Mouse (Mus musculus) C2C12 (cell line): ENCODE data around the gene Pfkl.

Experiments
- CTCF ChIP-seq: IDR thresholded peaks from one replicate; pipeline ENCODE4 v1.5.1; 2011; ENCODE audit not compliant: control insufficient read depth, insufficient read depth, insufficient read length
- FOSL1 ChIP-seq: IDR thresholded peaks from one replicate; pipeline ENCODE4 v1.8.0; 2011; ENCODE audit warnings: mild to moderate bottlenecking, low read length; ENCODE audit not compliant: poor library complexity, insufficient read depth, severe bottlenecking
- MAX ChIP-seq: IDR thresholded peaks from one replicate; pipeline ENCODE4 v1.6.1; 2011; ENCODE audit warnings: mild to moderate bottlenecking, control low read depth
- MYOD1 ChIP-seq: IDR thresholded peaks from one replicate; pipeline ENCODE4 v1.6.1; 2011; ENCODE audit warnings: low read depth; ENCODE audit not compliant: control insufficient read depth, insufficient read length
- MYOG ChIP-seq: IDR thresholded peaks from one replicate; pipeline ENCODE4 v1.6.1; 2011; ENCODE audit not compliant: control insufficient read depth, insufficient read length; ENCODE audit errors: extremely low read depth
- USF1 ChIP-seq: IDR thresholded peaks from one replicate; pipeline ENCODE4 v1.6.1; 2011; ENCODE audit warnings: low read depth, mild to moderate bottlenecking, control low read depth, moderate library complexity

DNA sequence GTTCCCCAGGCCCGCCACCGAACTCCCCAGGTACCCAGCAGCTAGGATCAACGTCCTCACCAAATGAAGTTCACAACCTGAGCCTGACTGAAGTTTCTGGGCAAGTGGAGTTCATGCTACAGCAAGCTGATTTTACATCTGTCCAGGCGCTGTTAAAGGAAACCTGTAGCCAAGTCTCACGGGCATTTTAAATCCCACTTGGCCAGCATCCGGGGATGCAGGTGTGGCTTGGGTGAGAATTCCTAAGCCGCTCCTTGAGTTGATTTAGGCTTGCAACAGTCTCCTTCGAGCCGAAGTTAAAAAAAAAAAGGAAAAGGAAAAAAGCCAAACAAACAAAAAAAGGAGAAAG lies at the start of gene Pfkl:
- TF ChIP-seq USF1, result no peak
- no peak for TF ChIP-seq CTCF
- TF ChIP-seq MAX, result no peak
- no peak for TF ChIP-seq FOSL1
- no peak for TF ChIP-seq MYOG
- TF ChIP-seq MYOD1, result no peak
